Mouse (Mus musculus) adrenal gland, adult 18-20 months (tissue): ENCODE measurements around the gene Actl10. TPM values are rescaled to one million over a fixed set of nuclear protein-coding genes. Genes with fewer than 3 reads are reported as not detected.

ENCODE experiments used
- DNase-seq, 2 experiments: peaks; one replicate each; pipeline ENCODE4 v3.0.0; 2021 to 2022; ENCODE audit warnings: low spot score in 2 of 2
- total RNA-seq, 2 experiments: library from RNA; stranded (reverse); gene quantifications; 1 replicate in 1 of 2; 2 replicates in 1 of 2; pipeline ENCODE4 v1.2.3; 2021

Actl10 gene
- total RNA-seq, 2 experiments from 2014 or later = 0.19 TPM; not detected in 1

GRCm38 (mm10) chr2:154550937-154551336 is 639 bp upstream of the Actl10 start:
- no peak for DNase-seq

- no peak for DNase-seq
Measured at GRCm38 (mm10) chr2:154551927-154552326, 351 bp downstream of the Actl10 start.

- DNase-seq = peak; percentile 64 to 65
Measured at GRCm38 (mm10) chr2:154552424-154552907, 890 bp downstream of the Actl10 start.

GRCm38 (mm10) chr2:154555235-154555634 is 3.7 kb downstream of the Actl10 start:
- no peak for DNase-seq

- no peak for DNase-seq
Measured at GRCm38 (mm10) chr2:154557184-154557832, 5.7 kb downstream of the Actl10 start.

- no peak for DNase-seq
Measured at GRCm38 (mm10) chr2:154558264-154559039, 6.9 kb downstream of the Actl10 start, which contains the start of gene Necab3. TSS of gene Necab3 (minus strand) at chr2:154558890.

- DNase-seq = no peak
Measured at GRCm38 (mm10) chr2:154563612-154564170, 12.1 kb downstream of the Actl10 start.

GRCm38 (mm10) chr2:154565562-154565961 is 14.0 kb downstream of the Actl10 start:
- DNase-seq = no peak

- no peak for DNase-seq
Measured at GRCm38 (mm10) chr2:154566641-154567040, 15.1 kb downstream of the Actl10 start.

GRCm38 (mm10) chr2:154567766-154568165 is 16.2 kb downstream of the Actl10 start:
- DNase-seq = no peak

GRCm38 (mm10) chr2:154568329-154569070 is 16.9 kb downstream of the Actl10 start:
- no peak for DNase-seq

GRCm38 (mm10) chr2:154569071-154569748 is 17.6 kb downstream of the Actl10 start:
- peak; percentile 61 to 75 for DNase-seq

- peak; percentile 92 to 93 for DNase-seq
Measured at GRCm38 (mm10) chr2:154569836-154570286, 18.3 kb downstream of the Actl10 start, which contains the start of gene E2f1. TSS of gene E2f1 (minus strand) at chr2:154569892.

- no peak for DNase-seq
Measured at GRCm38 (mm10) chr2:154570666-154571065, 19.1 kb downstream of the Actl10 start.

- DNase-seq = no peak
Measured at GRCm38 (mm10) chr2:154571266-154571665, 19.7 kb downstream of the Actl10 start.

- DNase-seq = no peak
Measured at GRCm38 (mm10) chr2:154571976-154572375, 20.4 kb downstream of the Actl10 start.

GRCm38 (mm10) chr2:154572996-154573395 is 21.4 kb downstream of the Actl10 start:
- no peak for DNase-seq

- no peak for DNase-seq
Measured at GRCm38 (mm10) chr2:154574271-154574670, 22.7 kb downstream of the Actl10 start.

- no peak for DNase-seq
Measured at GRCm38 (mm10) chr2:154576876-154577743, 25.5 kb downstream of the Actl10 start.

GRCm38 (mm10) chr2:154577744-154578067 is 26.1 kb downstream of the Actl10 start:
- DNase-seq = no peak
